Mouse (Mus musculus) ES-E14 (cell line): ENCODE measurements around the gene Zbtb7b.

Experiments
- MAFK ChIP-seq: IDR thresholded peaks from 2 replicates; pipeline ENCODE4 v1.6.1; 2014; ENCODE audit warnings: mild to moderate bottlenecking, low read depth, low read length, inconsistent platforms; ENCODE audit not compliant: insufficient read depth
- ZC3H11A ChIP-seq: IDR thresholded peaks from 2 replicates; pipeline ENCODE4 v1.6.1; 2012; ENCODE audit warnings: low read depth, mild to moderate bottlenecking, inconsistent platforms, low read length, borderline replicate concordance
- ZNF384 ChIP-seq: IDR thresholded peaks from 2 replicates; pipeline ENCODE4 v1.6.1; 2012; ENCODE audit warnings: low read depth, low read length, inconsistent platforms

DNA sequence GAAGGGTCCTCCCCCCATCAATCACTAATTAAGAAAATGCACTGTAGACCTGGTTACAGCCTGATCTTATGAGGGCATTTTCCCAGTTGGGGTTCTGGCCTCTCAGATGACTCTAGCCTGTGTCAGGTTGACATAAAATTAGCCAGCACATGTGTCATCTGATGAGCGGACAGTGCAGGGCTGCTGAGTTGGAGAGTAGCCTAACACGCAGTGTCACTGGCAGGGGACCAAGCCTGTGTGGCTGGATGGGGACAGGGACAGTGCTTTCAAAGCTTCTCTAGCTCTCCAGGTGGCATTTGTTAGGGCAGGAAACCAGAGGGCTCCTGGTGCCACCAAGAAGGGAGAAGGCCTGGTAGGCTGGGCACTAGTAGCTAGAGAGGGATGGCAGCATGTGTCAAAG, 46.1 kb upstream of the Zbtb7b start:
- TF ChIP-seq ZC3H11A (no peak), MAFK (no peak), ZNF384 (no peak)
